Mouse (Mus musculus): ENCODE results near the gene Gm20441. TPM values are rescaled to one million over a fixed set of nuclear protein-coding genes. Genes with fewer than 3 reads are reported as not detected.
"Not testable (repeated sequence)": the region's sequence is repeated elsewhere in the genome, so short reads cannot be mapped to it uniquely, and the experiment has no call there.

The Gm20441 gene
- total RNA-seq, 2 experiments from 2014 or later: not detected

- intact Hi-C loops (cut with DNase I): no loop called here
Observed at GRCm38 (mm10) chr10:75785442-75785841, 4.7 kb upstream of the Gm20441 start.

GRCm38 (mm10) chr10:75779206-75780174 is 1.3 kb downstream of the Gm20441 start:
- intact Hi-C loops (cut with DNase I): no loop called here
- no peak for DNase-seq

More at GRCm38 (mm10) chr10:75785442-75785841, 4.7 kb upstream of the Gm20441 start:
- no peak for DNase-seq

- intact Hi-C loops (cut with DNase I): no loop called here
- DNase-seq: no peak
Observed at GRCm38 (mm10) chr10:75777885-75778284, 2.9 kb downstream of the Gm20441 start.

- no peak for DNase-seq
- intact Hi-C loops (cut with DNase I): no loop called here
Observed at GRCm38 (mm10) chr10:75776562-75776961, 4.2 kb downstream of the Gm20441 start.

- intact Hi-C loops (cut with DNase I): no loop called here
- DNase-seq: no peak
Observed at GRCm38 (mm10) chr10:75774587-75774986, 6.2 kb downstream of the Gm20441 start.

GRCm38 (mm10) chr10:75774102-75774501 is 6.7 kb downstream of the Gm20441 start:
- intact Hi-C loops (cut with DNase I): no loop called here
- DNase-seq: no peak

GRCm38 (mm10) chr10:75772795-75773664 is 7.7 kb downstream of the Gm20441 start, which contains the start of gene Ddt:
Gene Ddt, minus strand, starts transcription at chr10:75773414.
- intact Hi-C loops (cut with DNase I): no loop called here
- DNase-seq: peak; percentile 54 to 72

GRCm38 (mm10) chr10:75767756-75768155 is 13.0 kb downstream of the Gm20441 start:
- DNase-seq; intact Hi-C loops (cut with DNase I): not testable (repeated sequence)

- no peak for DNase-seq
- intact Hi-C loops (cut with DNase I): no loop called here
Observed at GRCm38 (mm10) chr10:75766856-75767255, 13.9 kb downstream of the Gm20441 start.

GRCm38 (mm10) chr10:75764519-75765473 is 16.0 kb downstream of the Gm20441 start:
- DNase-seq: peak; percentile 37 to 38
- intact Hi-C loops (cut with DNase I): no loop called here

- peak; percentile 91 to 95 for DNase-seq
- intact Hi-C loops (cut with DNase I): no loop called here
Observed at GRCm38 (mm10) chr10:75763682-75764518, 16.9 kb downstream of the Gm20441 start, which contains the start of gene Cabin1. Gene Cabin1, minus strand, starts transcription at chr10:75764341.

GRCm38 (mm10) chr10:75762413-75762812 is 18.3 kb downstream of the Gm20441 start:
- intact Hi-C loops (cut with DNase I): no loop called here
- DNase-seq: no peak

- no peak for DNase-seq
- intact Hi-C loops (cut with DNase I): no loop called here
Observed at GRCm38 (mm10) chr10:75760311-75760710, 20.4 kb downstream of the Gm20441 start.

GRCm38 (mm10) chr10:75756719-75757118 is 24.0 kb downstream of the Gm20441 start:
- no peak for DNase-seq
- intact Hi-C loops (cut with DNase I): no loop called here

- intact Hi-C loops (cut with DNase I): loop anchor here (1.0 to 2.0 kb wide), 3 partner anchors 88 to 207 kb away; no protein-coding TSS in a partner anchor
- peak; percentile 63 to 74 for DNase-seq
Observed at GRCm38 (mm10) chr10:75744017-75744416, 36.7 kb downstream of the Gm20441 start.

GRCm38 (mm10) chr10:75743369-75743768 is 37.4 kb downstream of the Gm20441 start:
- DNase-seq: no peak
- intact Hi-C loops (cut with DNase I): no loop called here

GRCm38 (mm10) chr10:75740866-75741265 is 39.9 kb downstream of the Gm20441 start:
- DNase-seq: no peak
- intact Hi-C loops (cut with DNase I): no loop called here

- intact Hi-C loops (cut with DNase I): no loop called here
- DNase-seq: no peak
Observed at GRCm38 (mm10) chr10:75725449-75725848, 55.3 kb downstream of the Gm20441 start.

All from gastrocnemius, postnatal 36 days (tissue).